Mouse (Mus musculus): ENCODE measurements at regions not wholly inside any gene's neighbourhood (a gene's known extent, or its start where the extent isn't known, plus 50 kb on each side); places are given as distances from the start of the nearest gene placed in this dataset.
A peak's percentile ranks its signal among the peaks of the same experiment; 100 is the strongest.

DNA sequence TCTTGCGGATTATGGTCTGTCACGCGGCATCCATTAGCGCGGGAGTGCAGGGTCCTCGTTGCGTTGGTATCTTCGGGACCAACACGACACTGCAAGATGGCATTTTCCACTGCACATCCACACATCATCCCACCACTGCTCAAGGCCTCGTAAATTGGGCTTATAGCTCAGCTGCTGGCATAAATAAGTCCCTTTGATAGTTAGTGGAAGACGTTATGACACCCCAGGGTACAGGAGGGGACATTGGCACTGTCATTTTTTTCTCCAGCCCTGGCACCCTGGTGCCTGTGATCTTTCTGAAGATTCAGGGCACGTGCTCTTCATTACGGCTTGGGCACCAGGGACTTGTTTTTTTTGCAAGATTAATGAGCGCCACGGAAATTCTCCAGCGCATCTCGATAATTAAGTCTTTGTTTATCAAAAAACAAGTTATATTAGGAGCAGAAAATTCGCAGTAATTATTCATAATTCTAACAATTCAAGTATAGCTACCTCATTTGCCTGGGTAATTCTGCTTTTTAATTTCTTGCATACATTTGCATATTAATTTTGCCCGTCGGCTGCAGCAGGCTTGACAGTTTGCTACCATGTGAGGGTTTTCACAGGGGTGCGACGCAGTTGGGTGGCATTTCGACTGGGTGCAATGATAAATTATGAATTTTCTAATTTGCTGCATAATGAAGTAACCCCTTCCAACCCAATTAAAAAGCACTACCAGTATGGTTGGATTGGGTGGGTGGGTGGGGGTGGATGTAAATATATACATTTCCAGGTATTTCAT is 119.1 kb downstream of the Vrk1 start:
- DNase-seq (ENCODE audit: low read depth, low spot score), result no peak

DNA sequence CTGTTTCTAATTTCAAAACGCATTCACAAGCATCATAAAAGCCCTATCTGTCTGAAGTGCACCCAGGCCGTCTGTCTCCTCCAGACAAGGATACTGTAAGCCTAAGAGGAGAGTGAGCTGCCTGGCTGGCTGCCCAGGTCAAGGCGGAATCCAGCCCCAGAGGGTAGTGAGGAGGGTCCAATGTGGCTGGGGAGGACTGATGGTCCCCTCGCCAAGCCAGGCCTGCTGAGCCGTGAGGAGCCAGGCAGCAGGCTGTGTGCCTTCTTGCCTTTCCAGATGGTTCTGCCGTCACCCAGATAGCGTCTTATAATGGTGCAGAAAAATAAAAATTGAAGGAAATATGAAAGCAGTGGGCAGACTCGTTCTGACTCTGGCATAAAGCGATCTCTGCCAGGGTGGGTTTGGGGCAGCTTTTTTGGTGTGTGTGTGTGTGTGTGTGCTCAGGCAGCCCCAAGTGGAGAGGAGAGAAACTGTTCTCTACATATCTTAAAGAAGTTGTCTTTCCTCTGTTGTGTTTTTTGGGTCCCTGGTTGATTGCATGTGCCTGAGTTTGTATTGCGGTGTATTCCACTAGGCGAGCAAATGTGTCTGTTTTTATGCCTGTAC is 120.1 kb downstream of the Vrk1 start:
- DNase-seq (ENCODE audit: low read depth, low spot score), result no peak

DNA sequence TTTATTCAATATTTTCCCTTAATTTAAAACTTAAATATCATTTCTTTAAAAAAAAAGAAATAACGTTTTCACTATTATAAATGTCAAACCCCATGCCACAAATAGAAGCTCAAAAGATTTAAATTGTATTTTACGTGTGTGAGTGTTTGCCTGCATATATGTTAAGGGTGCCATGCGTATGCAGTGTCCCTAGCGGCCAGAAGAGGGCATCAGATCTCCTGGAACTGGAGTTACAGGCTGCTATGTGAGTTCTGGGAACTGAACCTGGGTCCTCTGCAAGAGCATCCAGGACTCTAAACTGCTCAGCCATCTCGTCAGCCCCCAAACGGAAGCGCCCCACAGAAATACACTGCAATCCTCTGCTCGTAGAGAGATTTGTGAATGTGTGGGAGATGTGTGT is 122.7 kb downstream of the Vrk1 start:
- DNase-seq (ENCODE audit: low read depth, low spot score), result no peak

DNA sequence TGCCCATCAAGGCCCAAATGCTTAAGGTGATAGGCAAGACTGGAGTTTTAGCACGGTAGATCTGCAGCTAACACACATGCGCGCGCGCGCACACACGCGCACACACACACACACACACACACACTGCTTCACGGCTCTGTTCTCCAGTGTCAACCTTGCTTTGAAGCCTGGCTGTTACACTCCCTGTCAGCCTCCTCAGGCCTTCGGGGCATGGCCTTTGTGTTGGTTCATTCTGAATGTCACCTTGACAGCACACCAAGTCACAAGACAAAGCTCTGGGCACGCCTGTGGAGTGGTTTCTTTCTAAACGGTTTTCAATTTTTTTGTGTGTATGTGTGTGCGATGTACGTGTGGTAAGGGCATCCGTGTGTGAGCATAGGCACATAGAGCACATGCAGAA is 128.4 kb downstream of the Vrk1 start:
- no peak for DNase-seq (ENCODE audit: low read depth, low spot score)

DNA sequence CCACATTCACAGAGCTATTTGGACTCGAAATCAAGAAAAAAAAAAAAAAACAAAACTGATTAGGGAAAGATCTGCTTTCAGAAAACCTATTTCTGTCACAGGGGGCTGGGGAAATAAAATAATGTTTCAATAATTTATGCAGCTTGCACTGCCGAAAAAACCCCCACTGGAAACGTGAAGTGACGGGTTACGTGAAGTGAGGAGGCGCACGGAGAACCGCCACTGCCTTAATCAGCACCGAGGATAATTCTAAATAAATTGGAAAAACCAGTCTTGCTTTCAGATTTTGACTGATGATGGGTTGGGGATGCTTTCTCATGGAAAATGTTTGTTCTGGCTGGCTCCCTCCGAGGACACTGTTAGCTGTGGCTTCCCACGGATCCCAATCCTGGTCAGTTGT is 129.5 kb downstream of the Vrk1 start:
- DNase-seq (ENCODE audit: low read depth, low spot score), result no peak

DNA sequence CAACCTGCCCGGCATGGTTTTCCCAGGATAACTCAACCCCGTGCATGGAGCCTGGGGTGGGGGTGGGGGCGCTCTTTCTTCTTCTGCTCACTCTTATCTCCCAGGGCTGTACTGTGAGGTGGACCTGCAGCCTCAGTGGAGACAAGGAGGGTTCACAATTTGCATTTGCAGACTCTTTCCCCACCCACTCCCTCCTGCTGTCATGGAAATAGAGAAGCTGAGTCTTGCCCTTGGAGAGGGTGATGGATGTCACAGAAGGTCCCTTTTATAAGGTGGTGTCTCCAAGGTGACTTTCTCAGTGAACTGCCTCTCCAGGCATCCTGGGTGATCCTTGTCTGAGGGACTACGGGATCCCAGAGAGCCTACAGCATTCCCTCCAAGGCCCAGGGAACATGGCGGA is 129.9 kb downstream of the Vrk1 start:
- peak; percentile 18 for DNase-seq (ENCODE audit: low read depth, low spot score)

DNA sequence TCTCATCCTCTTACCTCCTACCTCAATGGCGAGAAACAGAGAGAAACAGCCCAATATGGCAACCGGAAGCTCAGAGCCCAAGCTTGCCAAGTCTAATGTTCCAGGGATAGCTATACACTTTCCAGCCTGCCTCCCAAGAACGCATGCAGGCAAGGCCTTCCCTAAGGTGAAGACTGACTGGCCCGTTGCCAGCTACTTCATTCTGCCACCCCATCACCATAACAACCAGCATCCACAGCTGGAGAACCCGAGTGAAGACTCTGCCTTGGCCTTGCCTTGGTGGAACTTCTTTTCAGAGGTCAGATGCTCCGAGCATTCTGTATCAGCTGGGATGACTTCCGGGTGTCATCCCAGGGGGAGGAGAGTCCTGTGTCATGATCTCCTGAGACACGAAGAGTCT is 130.6 kb downstream of the Vrk1 start:
- no peak for DNase-seq (ENCODE audit: low read depth, low spot score)

DNA sequence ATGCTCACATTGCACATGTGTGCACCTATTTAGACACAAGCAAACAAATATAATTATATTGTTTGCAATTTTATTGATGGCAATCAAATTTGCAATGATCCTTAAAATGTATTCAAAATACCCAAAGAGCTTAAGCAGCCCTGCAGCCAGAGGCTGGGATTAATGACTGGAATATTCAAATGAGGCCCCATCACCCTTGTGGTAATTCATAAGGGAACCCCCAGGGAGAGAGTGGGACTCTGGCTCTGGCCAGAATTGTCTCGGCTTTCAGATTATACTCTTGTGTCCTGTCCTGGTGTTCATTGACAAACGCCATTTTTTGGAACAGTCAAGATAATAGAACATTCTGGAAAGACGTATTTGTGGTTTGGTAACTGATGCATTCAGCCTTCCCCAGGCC is 133.5 kb downstream of the Vrk1 start:
- no peak for DNase-seq (ENCODE audit: low read depth, low spot score)

DNA sequence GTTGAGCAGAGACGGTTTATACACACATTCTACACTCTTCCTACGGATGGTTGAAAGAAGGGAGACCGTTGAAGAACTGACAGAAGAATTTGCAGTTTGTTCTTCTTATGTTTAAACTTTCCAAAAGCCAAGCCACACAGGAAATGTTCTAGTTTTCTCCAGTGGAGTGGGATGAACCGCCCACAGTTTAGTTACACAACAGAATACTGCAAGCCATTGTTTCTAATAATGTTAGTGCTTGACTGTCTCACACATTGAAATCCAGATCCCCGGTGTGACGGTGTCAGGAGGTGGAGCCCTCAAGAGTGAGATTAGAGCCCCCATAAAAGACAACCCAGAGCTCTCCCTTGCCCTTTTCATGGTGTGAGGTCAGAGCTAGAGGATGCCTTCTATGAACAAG is 146.8 kb downstream of the Vrk1 start:
- DNase-seq (ENCODE audit: low read depth, low spot score), result no peak

DNA sequence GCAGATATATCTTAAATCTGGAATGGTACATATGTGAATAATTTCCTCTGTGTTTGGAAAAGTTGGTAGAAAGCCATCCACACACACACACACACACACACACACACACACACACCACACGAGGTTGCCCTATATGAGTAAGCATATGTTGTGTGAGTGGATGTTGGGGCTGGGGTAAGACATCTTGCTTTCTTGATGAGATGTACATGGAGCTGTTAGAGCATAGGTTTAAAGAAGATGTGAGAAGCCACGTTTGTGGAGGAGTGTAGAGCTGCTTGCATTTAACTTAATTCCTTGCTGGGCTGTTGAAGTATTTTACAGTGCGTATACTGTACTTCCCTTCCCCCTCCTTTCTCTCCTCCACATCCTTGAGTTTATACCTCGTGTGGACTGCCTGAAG is 147.8 kb downstream of the Vrk1 start:
- no peak for DNase-seq (ENCODE audit: low read depth, low spot score)

DNA sequence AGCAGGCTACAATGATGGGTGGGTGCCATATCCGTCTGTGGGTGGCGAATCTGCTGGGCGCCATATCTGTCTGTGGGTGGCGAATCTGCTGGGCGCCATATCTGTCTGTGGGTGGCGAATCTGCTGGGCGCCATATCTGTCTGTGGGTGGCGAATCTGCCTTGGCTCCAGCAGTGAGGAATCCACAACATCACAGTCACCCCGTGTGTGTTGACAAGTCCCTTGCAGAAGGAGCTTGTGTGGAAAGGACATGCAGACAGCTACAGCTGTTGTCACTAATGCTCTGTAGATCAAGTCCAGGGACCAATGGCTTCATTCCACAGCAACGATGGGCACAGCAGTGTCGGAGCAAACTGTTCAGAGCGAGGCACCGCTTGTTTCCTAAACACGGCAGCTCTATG is 148.6 kb downstream of the Vrk1 start:
- DNase-seq (ENCODE audit: low read depth, low spot score), result no peak

DNA sequence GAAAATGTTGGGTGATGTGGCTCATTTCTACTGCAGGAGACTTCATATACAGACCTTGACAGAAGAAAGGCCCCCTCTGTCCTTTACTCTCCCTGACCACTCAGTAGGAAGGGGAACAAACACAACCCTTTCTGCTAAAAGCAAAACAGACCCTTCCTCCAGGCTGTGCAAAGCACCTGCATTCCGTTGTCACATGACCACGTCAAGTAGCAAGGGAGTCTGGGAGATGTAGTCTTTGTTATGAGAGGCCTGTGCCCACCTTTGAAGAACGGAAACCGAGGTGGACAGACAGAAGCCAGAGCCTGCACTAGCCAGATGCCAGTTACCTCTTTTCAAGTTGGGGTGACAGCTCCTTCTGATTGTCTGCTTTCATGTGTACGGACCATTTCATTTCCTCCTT is 161.3 kb downstream of the Vrk1 start:
- no peak for DNase-seq (ENCODE audit: low read depth, low spot score)

DNA sequence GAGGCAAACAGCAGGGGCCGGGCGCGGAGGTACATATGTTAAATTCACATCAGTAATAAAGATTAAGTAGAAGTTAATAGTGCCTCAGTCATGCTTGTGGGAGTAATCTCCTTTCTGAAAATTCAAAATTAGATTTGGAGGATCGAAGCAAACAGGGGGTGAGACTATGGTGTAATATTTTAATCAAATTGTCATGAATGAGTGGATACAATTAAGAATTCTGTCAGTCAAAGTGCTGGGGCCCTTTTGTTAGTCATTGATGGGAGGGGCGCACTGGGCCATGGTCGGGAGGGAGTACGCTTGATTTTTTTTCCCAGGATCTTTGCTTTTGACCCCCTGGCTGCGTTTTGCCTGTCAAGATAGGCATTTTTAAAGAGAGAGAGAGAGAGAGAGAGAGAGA is 163.2 kb downstream of the Vrk1 start:
- DNase-seq (ENCODE audit: low read depth, low spot score), result no peak

DNA sequence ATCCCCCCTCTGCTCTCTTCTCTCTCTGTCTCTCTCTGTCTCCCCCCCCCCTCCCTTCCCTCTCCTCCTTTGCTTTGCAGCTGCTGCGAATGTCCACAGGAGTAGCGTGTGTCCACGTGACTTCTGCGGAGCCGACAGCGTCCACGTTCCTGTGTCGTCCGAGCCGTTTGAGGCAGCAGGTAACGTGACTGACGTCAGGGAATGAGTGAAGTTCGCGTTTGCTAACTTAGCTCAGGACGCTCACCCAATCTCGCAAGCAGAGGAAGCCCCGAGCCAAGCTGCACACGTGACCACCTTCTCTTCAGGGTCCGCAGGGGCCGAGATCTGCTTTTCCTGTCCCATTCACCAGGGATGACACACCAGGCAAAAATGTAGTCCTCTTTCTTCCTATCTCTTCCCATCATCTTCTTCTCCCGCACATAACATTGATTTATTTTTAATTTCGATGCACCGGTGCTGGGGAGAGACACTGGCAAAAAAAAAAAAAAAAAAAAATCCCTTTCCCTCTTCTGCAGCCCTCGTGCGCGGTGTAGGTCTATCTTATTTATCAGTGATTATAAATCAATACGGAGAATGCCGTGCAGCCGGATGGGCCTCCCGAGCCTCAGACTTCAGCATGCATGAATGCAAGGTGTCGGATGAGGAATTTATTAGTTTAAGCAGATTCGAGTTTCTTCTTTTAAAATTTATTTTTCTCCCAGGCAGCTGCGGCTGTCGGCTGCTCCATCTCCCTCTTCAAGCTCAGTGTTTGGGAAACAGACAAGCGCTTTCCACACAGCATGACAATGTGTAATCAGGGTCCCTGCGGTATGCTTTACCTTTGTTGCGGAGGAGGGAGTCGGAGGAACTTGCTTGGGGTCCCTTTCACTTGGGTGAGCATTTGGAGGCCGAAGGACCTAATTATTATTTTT is 164.3 kb downstream of the Vrk1 start:
- DNase-seq (ENCODE audit: low read depth, low spot score), result no peak

DNA sequence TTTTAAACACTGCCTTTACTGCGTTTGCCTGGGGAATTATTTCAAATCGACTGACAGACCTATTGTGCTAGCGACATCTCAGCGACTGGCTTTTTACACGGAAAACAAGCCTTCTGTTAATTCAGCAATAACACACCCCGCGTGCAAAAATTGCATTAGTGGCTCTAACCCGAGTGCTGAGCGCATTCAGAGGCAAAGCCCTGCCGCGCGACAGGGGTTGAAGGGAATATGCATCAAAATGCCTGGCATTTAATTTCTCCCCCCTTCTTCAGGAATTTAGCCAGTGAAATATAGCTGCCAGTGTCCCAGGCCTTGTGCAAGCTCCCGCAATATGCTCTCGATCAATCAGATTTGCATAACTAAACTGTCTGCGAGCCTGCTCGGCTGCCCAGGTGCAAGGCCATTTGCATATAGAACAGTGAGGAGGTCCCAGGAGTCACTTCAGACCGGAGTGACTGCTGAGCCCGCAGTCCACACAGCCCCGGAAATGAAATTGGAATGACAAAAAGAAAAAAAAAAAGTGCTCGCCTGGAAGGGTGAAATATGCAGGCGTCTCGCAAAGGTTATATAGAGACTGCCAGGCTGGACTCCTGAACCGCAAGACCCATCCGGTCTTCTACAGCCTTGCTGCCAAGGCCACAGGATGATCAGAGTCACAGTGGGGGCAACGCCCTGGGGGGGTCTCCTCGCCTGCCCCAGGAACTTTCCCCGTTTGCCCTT is 165.1 kb downstream of the Vrk1 start:
- peak; percentile 52 for DNase-seq (ENCODE audit: low read depth, low spot score)

DNA sequence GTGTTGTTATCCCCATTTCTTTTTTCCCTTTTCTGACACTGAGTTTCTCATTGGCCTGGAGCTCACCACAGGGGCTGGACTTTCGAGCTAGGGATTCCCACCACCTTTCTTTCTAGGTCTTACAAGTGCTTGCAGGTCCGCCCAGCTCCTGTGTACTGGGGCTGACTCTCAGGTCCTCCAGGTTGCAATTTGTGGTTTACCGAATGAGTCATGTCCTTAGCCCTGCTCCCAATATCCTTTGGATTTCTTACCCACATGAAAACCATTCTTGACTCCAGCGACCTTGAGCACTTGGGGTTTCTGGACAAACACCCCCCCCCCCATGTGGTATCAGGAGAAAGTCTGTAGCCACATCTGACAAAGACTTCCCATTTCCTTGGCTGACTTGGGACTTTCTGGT is 167.3 kb downstream of the Vrk1 start:
- no peak for DNase-seq (ENCODE audit: low read depth, low spot score)

DNA sequence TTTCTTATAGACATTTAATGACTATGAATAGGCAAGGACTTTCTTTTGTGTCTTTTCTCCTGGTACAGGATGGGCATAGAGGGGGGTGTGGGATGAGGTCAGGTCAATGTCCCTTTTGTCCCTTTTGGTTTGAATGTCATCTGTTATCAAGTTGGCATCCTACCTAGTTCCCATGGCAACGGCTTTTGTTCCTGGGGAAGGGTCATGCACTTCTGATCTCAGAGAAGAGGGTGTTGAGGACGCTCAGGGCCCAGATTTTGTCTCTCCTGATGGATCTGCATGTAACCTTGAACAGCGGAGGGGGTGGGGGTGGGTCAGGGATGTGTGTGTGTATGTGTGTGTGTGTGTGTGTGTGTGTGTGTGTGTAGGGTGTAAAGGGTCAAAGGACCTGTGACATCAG is 167.8 kb downstream of the Vrk1 start:
- DNase-seq (ENCODE audit: low read depth, low spot score), result no peak

DNA sequence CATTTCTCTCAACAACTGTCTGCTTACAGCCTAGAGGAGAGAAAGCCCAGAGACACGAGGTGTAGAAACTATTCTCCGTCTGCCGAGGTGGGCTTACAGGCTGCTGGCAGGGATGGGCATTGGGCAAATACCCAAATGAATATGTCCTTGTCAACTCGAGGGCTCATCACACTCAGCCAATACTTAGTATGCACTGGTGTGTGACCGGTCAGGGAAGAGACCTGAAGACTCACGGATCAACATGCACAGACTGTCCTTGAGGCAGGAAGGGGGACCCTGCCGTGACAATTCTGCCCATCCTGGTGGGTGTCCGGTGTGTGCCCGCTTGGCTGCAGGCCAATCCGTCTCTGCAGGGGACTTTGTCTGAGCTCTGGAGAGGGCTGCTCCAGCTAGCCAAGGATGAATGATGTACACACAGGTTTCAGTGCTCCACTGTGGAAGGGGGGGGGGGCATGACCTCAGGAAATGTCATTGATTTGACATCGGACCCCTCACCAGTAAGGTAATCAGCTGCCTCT is 168.7 kb downstream of the Vrk1 start:
- DNase-seq (ENCODE audit: low read depth, low spot score), result no peak

DNA sequence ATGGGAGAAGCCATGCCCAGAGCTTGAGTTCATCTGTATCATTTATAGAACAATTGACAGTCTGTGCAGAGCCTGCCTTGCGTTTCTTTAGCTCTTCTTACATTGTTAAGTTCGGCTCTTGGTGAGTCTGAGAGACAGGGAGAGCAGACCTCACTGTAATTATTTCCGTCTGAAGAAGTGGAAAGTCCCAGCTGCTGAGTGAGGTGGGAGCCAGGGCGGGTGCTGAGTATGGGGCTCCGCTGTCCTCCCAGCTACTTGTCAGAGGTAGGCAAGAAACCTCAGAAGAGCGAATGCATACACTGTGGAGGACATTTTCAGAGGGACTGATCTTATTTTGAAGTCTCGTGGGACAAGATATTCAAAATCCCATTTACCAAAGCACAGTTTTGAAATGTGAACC is 172.9 kb downstream of the Vrk1 start:
- DNase-seq (ENCODE audit: low read depth, low spot score), result no peak

DNA sequence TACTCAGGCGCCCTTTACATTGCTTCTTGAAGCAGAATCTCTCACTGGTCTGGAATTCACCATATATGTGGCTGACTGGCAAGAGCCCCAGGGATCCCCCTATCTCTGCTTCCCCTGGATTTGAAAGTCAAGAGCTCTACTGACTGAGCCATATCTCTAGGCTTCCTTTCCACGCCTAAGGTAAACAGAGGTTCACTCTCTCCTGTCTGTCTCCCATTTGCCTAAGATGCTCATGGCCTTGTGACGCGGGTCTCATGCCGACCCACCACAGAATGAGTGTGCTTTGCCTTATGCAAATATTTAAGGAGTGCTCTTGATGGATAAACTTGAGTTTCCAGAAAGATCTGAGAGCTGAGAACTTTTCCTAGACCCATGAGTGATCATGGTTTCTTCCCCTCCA is 173.9 kb downstream of the Vrk1 start:
- DNase-seq (ENCODE audit: low read depth, low spot score), result no peak

DNA sequence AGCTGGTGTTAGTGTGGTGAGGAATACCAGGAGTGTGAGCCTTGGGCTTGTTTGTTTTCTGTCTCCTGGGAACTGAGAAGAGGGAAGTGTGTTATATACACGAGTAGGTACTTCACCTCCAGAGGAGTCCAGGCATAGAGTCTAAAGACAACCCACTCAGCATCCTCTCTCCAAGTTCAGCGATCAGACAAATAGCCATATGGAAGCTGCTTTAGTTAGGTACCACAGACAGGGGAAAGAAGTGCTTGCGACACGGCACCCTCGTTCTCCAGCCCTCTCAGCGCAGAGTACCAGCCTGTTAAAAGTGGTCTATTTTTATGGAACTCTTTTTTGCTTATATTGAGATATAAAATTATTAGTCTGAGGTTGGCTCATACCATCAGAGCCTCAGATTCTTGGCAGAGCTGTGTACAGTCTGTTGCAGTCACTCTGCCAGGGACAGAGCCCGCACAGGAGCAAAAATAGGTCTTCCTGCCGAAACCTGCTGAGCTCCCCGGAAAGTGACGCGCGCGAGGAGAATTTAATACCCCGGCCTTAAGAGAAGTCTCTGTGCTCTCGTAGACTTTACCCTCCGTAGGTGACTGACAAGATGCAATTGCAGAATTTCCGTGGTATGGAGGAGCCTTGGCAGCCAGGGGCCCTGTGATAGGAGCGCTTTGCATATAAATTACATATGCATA is 175.5 kb downstream of the Vrk1 start:
- no peak for DNase-seq (ENCODE audit: low read depth, low spot score)
